Mouse (Mus musculus): ENCODE measurements around the gene Itgam. TPM values are rescaled to one million over a fixed set of nuclear protein-coding genes. Genes with fewer than 3 reads are reported as not detected.
A peak's percentile ranks its signal among the peaks of the same experiment; 100 is the strongest.
"Not testable (repeated sequence)": the region's sequence is repeated elsewhere in the genome, so short reads cannot be mapped to it uniquely, and the experiment has no call there.

Itgam gene
- total RNA-seq, 2 experiments from 2014 or later, result 4.4 to 7.8 TPM

DNA sequence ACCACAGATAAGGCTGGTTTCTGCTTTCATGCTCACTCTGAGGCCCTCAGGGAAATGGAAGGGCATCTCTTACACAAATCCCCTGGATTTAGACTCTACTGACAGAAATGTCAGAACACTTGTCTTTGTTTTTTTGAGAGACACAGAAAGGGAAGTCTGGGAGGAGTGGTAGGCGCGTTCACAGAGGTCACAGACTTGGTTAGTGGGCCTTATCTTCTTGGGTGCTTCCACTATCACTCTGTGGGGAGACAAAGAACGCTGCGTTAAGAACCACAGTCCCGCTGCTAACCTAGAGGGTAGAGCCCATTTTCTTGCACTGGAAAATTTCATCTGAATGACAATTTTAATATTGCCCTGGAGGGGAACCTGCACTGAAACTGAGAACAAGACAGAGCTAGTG, 69.7 kb downstream of the Itgam start:
- DNase-seq, result no peak

- no peak for DNase-seq
Observed at GRCm38 (mm10) chr7:128133596-128133995, 71.2 kb downstream of the Itgam start.

- DNase-seq, result no peak
Observed at GRCm38 (mm10) chr7:128136927-128137326, 74.5 kb downstream of the Itgam start.

GRCm38 (mm10) chr7:128139611-128140010, 77.2 kb downstream of the Itgam start:
- no peak for DNase-seq

DNA sequence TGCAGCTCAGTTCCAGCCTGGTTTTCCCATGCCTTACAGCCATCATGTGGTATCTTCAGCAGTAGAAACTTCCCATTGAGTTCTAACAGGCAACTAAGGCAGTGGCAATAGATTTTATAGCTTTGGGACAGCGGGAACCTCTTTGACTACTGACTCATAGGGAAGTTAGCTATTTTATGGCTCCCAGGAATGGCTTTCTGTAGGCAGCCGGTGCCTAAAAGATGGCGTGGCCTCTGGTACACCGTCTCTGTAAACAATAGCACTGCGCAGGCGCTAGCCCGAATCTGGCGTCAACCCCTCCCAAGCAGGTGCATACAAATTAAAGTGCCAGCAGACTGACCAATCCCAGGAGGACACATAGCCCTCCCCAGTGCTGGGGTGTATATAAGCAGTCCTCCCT, 88.5 kb downstream of the Itgam start:
- no peak for DNase-seq

DNA sequence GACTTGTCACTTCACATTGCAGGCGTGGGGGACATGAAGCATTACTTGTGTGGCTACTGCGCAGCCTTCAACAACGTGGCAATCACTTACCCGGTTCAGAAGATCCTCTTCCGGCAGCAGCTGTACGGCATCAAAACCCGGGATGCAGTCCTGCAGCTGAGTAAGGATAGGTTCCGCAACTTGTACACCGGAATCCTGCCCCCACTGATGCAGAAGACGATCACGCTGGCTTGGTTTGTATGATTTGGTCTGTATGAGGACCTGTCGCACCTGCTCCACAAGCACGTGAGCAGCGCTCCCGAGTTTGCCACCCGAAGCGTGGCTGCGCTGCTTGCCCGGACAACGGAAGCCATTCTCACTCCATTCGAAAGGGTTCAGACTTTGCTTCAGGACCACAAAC, 91.6 kb downstream of the Itgam start, which contains the start of gene Itgad:
Gene Itgad, plus strand, starts transcription at position 301 of the 400 bp plus-strand sequence.
- DNase-seq, result no peak

- peak; percentile 17 to 44 for DNase-seq
Observed at GRCm38 (mm10) chr7:128154924-128155323, 92.5 kb downstream of the Itgam start.

DNA sequence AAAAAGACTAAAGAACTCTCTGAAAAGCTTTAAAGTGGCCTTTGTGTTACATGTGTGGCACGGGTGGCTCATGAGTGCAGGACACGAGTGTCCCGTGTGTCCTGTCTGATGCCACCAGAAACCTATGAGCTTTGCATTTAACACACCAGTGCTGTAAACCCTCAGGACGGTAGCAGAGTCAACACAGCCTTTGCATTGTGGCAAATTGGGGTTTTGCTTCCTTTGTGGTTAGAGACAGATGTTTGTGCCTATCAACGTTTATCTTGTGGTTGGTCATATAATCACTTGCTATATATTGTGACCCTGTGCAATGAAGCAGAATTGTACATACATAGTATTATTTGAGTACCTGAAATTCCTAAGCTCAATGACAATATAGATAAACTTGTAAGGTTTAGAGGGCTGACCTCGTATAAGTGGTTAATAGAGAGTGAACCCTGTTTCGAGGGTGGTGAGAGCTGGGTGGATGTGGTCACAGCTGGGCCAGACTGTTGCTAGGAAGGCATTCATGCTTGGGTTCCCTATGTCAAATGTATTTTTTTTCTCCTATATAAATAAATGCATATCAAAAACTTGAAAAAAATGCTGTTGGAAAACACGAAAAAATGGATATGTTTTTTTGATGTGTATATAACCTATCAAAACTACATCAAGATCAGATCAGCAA, 96.4 kb downstream of the Itgam start:
- DNase-seq, result not testable (repeated sequence)

GRCm38 (mm10) chr7:128164001-128164400, 101.6 kb downstream of the Itgam start:
- DNase-seq, result no peak

DNA sequence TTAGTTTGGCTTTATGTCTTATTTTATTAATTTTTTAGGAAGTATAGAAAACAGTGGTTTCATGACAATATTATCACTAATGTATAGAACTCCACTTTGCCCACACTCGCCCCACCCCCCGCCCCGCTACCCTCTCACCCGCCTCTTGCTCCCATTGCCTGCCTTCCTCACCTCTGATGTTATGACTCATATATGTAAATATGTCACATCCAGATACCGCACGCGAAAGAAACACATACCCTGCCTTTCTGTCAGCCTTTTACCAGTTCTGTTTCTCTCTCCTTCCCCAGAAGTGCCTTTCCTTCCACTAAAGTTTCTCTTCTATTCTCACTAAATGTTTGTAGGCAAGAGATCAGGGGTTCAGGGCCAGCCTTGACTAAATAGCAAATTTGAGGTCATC, 104.0 kb downstream of the Itgam start:
- DNase-seq, result no peak

Other genes with a start within 250 kb of the Itgam start
- 100 to 1,000 TPM in 1 of 2 experiments, 10 to 100 TPM in 1; 92.5 to 108 TPM for gene Stx4a, start 238.3 kb upstream of the Itgam start, total RNA-seq (2021)
- gene Stx1b, start 238.1 kb upstream of the Itgam start, total RNA-seq (2021), result 1 to 10 TPM; 4.4 to 4.5 TPM
- gene Zfp646, start 186.4 kb upstream of the Itgam start, total RNA-seq (2021), result 10 to 100 TPM; 30.0 to 31.2 TPM
- 1 to 10 TPM; 6.3 to 7.7 TPM for gene Zfp668, start 185.8 kb upstream of the Itgam start, total RNA-seq (2021)
- gene Prss53, start 171.7 kb upstream of the Itgam start, total RNA-seq (2021), result 1 to 10 TPM in 1 of 2 experiments, under 1 TPM in 1; 0.49 to 1.7 TPM
- not detected for gene Gm21974, start 167.2 kb upstream of the Itgam start, total RNA-seq (2021)
- gene Vkorc1, start 167.0 kb upstream of the Itgam start, total RNA-seq (2021), result 10 to 100 TPM; 61.5 to 65.8 TPM
- gene Bckdk, start 158.6 kb upstream of the Itgam start, total RNA-seq (2021), result 100 to 1,000 TPM; 101 to 115 TPM
- 10 to 100 TPM; 25.9 to 27.9 TPM for gene Kat8, start 150.1 kb upstream of the Itgam start, total RNA-seq (2021)
- gene Prss8, start 132.5 kb upstream of the Itgam start, total RNA-seq (2021), result not detected
- 10 to 100 TPM in 1 of 2 experiments, 1 to 10 TPM in 1; 6.7 to 10.7 TPM for gene Prss36, start 115.9 kb upstream of the Itgam start, total RNA-seq (2021)
- 100 to 1,000 TPM; 170 to 229 TPM for gene Fus, start 95.2 kb upstream of the Itgam start, total RNA-seq (2021)
- 1 to 10 TPM; 3.6 to 5.4 TPM for gene Pycard, start 68.8 kb upstream of the Itgam start, total RNA-seq (2021)
- gene Trim72, start 58.7 kb upstream of the Itgam start, total RNA-seq (2021), result under 1 TPM in 1 of 2 experiments, not detected in 1; 0.20 TPM
- not detected for gene Gm49368, start within 50 bp of the Itgam start, total RNA-seq (2021)
- 1 to 10 TPM in 1 of 2 experiments, under 1 TPM in 1; 0.89 to 2.9 TPM for gene Itgax, start 66.9 kb downstream of the Itgam start, total RNA-seq (2021)
- gene Itgad, start 91.7 kb downstream of the Itgam start, total RNA-seq (2021), result under 1 TPM in 1 of 2 experiments, not detected in 1; 0.13 TPM
- 1 to 10 TPM in 1 of 2 experiments, not detected in 1; 6.9 TPM for gene Cox6a2, start 143.7 kb downstream of the Itgam start, total RNA-seq (2021)
- 10 to 100 TPM; 18.5 to 19.9 TPM for gene Armc5, start 174.7 kb downstream of the Itgam start, total RNA-seq (2021)
- 1 to 10 TPM; 6.5 to 7.6 TPM for gene 9130023H24Rik, start 175.4 kb downstream of the Itgam start, total RNA-seq (2021)
- 10 to 100 TPM; 18.3 to 28.9 TPM for gene Tgfb1i1, start 184.2 kb downstream of the Itgam start, total RNA-seq (2021)
- gene Slc5a2, start 203.0 kb downstream of the Itgam start, total RNA-seq (2021), result not detected
- 10 to 100 TPM; 27.9 to 28.9 TPM for gene BC017158, start 235.5 kb downstream of the Itgam start, total RNA-seq (2021)

Measured in adrenal gland, postnatal 36 days (tissue).